ENCODE assay signal across 8 mouse cellular contexts in the genomic region with DNA sequence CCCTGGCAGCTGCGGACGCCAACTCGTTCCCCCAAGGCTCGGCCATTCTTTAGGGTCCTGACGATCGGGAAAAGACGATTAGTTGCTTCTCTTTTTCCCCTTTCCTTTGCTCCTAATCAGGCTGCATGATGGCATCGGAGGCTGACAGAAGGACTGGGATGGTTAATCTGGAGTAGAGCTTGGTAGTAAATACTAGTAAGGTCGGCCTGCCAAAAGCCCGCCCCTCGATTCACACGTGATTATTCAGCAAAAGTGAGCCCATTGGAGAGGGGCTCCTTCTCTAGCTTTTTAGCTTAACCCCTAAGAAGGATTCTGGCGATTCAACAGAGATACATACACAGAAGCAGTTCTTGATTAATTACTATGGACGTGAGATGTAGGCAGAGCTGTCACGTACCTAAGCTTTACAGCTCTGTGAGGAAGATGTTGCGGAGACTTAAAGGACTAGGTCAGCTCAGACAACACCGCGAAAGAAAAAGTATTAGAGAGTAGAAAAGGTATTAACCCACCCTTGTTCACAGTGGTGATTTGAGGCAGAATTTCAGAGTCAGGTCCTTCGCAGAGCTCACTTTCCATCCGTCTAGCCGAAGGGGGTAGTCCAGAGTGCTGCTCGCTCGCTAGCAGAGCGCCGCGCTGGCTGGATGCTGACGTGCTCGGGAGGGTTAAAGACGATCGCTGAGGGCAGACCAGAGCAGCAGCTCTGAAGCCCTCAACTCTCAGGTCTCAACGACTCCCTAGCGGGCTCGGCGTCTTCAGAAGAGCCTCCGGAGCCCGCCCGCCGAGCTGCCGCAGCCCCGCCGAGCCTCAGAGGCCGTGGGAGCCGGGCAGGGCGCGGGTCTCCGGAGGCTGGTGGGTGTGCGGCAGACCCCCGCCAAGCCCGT. TPM values are rescaled to one million over a fixed set of nuclear protein-coding genes. Genes with fewer than 3 reads are reported as not detected.
DNase-seq lines count a peak whose midpoint lies in the region; ATAC-seq and TF ChIP-seq lines count a peak whose summit lies in the region.

No protein-coding gene starts in this region.

- no peaks in the 10 kb centered on the region for H3K4me1 ChIP-seq in intestine, embryonic 16.5 days (ENCODE audit: control insufficient read depth, insufficient read depth, low read length)
- H3K4me1 ChIP-seq in liver, embryonic 11.5 days (replicated peaks; ENCODE audit: control insufficient read depth, insufficient read depth, low read length), result peaks cover 4% of the 10 kb centered on the region; the same call in 1 of the 2 replicates
- peaks cover 10% of the 10 kb centered on the region; the same call in 1 of the 2 replicates for H3K4me1 ChIP-seq in stomach, embryonic 15.5 days

- peak overlapping the region; percentile 61 for H3K27ac ChIP-seq in intestine, embryonic 16.5 days (ENCODE audit: low read length)
- H3K27ac ChIP-seq in liver, embryonic 11.5 days (ENCODE audit: low read depth, low read length), result peak overlapping the region; percentile 94; the same call in 1 of the 2 replicates
- peak overlapping the region; percentile 80; the same call in 1 of the 2 replicates for H3K27ac ChIP-seq in stomach, embryonic 15.5 days

- peaks cover 53% of the 10 kb centered on the region for H3K79me2 ChIP-seq in myocyte (ENCODE audit: control insufficient read depth, insufficient read depth)

- H3ac ChIP-seq in myocyte (ENCODE audit: control insufficient read depth, insufficient read length), result peak overlapping the region; percentile 76

- H3K27me3 ChIP-seq in intestine, embryonic 16.5 days (replicated peaks; ENCODE audit: control insufficient read depth, insufficient read depth, low read length), result peaks cover 11% of the 10 kb centered on the region
- H3K27me3 ChIP-seq in liver, embryonic 11.5 days (replicated peaks; ENCODE audit: control insufficient read depth, insufficient read depth, low read length), result peaks cover 36% of the 10 kb centered on the region
- no peaks in the 10 kb centered on the region for H3K27me3 ChIP-seq in myocyte (ENCODE audit: control insufficient read depth, insufficient read depth, insufficient read length)
- H3K27me3 ChIP-seq in stomach, embryonic 15.5 days (replicated peaks), result peaks cover 9% of the 10 kb centered on the region

- peak overlapping the region; percentile 80 for H3K4me3 ChIP-seq in intestine, embryonic 16.5 days (ENCODE audit: low read length)
- peak overlapping the region; percentile 79 for H3K4me3 ChIP-seq in liver, embryonic 11.5 days (ENCODE audit: low read depth, low read length)
- H3K4me3 ChIP-seq in myocyte, result peak overlapping the region; percentile 80
- H3K4me3 ChIP-seq in stomach, embryonic 15.5 days (replicated peaks), result peak overlapping the region; percentile 78

- WGBS in intestine, embryonic 16.5 days, result under 1% methylated on average over 47 of the region's 49 CpGs
- WGBS in liver, embryonic 11.5 days, result 1% methylated on average over 49 of the region's 49 CpGs
- WGBS in stomach, embryonic 15.5 days, result under 1% methylated on average over 48 of the region's 49 CpGs

- TF ChIP-seq POLR2A in myocyte (IDR thresholded peaks at IDR 0.05; ENCODE audit: insufficient read length, low read depth), result peak; percentile 31

- DNase-seq in 3T3-L1 (ENCODE audit: low read depth, low spot score), result peak; percentile 82
- DNase-seq in embryo, embryonic 10.5 days (ENCODE audit: low spot score), result peak; percentile 74
- DNase-seq in liver, embryonic 11.5 days (ENCODE audit: low spot score), result peak; percentile 68

- peak; percentile 53 for ATAC-seq in activated CD4-positive, CD25-positive, alpha-beta regulatory T cell, adult 4 months
- ATAC-seq in granulocyte monocyte progenitor cell, adult 5-6 weeks (replicated peaks; ENCODE audit: poor library complexity, severe bottlenecking), result peak; percentile 33
- ATAC-seq in intestine, embryonic 16.5 days, result peak; percentile 42
- ATAC-seq in liver, embryonic 11.5 days (replicated peaks; ENCODE audit: low FRiP score), result peak; percentile 59
- no peak for ATAC-seq in stomach, embryonic 15.5 days (ENCODE audit: insufficient read depth, low FRiP score, low read depth)

- peak overlapping the region; percentile 98 for H3K9ac ChIP-seq in intestine, embryonic 16.5 days (ENCODE audit: low read depth, low read length)
- H3K9ac ChIP-seq in liver, embryonic 11.5 days (ENCODE audit: low read depth, low read length), result peak overlapping the region; percentile 95
- peak overlapping the region; percentile 61 for H3K9ac ChIP-seq in stomach, embryonic 15.5 days

- H3K4me2 ChIP-seq in intestine, embryonic 16.5 days (ENCODE audit: low read depth, low read length), result peak overlapping the region; percentile 100
- H3K4me2 ChIP-seq in liver, embryonic 11.5 days, result peak overlapping the region; percentile 98
- H3K4me2 ChIP-seq in myocyte (ENCODE audit: low read depth), result peak overlapping the region; percentile 93
- H3K4me2 ChIP-seq in stomach, embryonic 15.5 days, result peak overlapping the region; percentile 98

- no peaks in the 10 kb centered on the region for H3K9me3 ChIP-seq in intestine, embryonic 16.5 days (ENCODE audit: control insufficient read depth, low read length)
- no peaks in the 10 kb centered on the region for H3K9me3 ChIP-seq in liver, embryonic 11.5 days (ENCODE audit: control insufficient read depth, low read length)
- H3K9me3 ChIP-seq in stomach, embryonic 15.5 days, result no peaks in the 10 kb centered on the region

- H3K36me3 ChIP-seq in intestine, embryonic 16.5 days (ENCODE audit: control insufficient read depth, insufficient read depth, low read length), result no peaks in the 10 kb centered on the region
- H3K36me3 ChIP-seq in liver, embryonic 11.5 days (ENCODE audit: control insufficient read depth, insufficient read depth, low read length), result no peaks in the 10 kb centered on the region
- no peaks in the 10 kb centered on the region for H3K36me3 ChIP-seq in myocyte (ENCODE audit: control insufficient read depth, insufficient read depth)
- H3K36me3 ChIP-seq in stomach, embryonic 15.5 days, result no peaks in the 10 kb centered on the region

TF ChIP-seq in myocyte, 11 proteins besides CTCF, POLR2A, EP300 and RAD21:
- TF ChIP-seq USF1 (IDR thresholded peaks at IDR 0.05; ENCODE audit: low read depth) (peak; percentile 67), TCF3 (IDR thresholded peaks at IDR 0.05; ENCODE audit: insufficient read length, low read depth) (no peak), CEBPB (IDR thresholded peaks at IDR 0.05; ENCODE audit: insufficient read depth, poor library complexity, severe bottlenecking) (0 out of 2 replicates have a peak, but pooled peaks have one; percentile 8)
TF ChIP-seq in myocyte: peak in this region for 2.

RNA-seq across cellular contexts. Expression of gene Cdkn2c, which starts 1.6 kb away (rescaled TPM):
- 10 to 100 TPM; 26.3 to 28.6 TPM for polyA plus RNA-seq in activated CD4-positive, CD25-positive, alpha-beta regulatory T cell, adult 4 months (2017; shearing (Covaris generic))
- 10.3 and 22.3 TPM in 2 replicates for total RNA-seq in granulocyte monocyte progenitor cell, adult 5-6 weeks (2014; fragmentation: Nextera tagmentation)
- 29.0 and 33.7 TPM in 2 replicates for total RNA-seq in granulocyte monocyte progenitor cell, adult 5-6 weeks (2017)
- 5.1 and 6.0 TPM in 2 replicates for polyA plus RNA-seq in intestine, embryonic 16.5 days (2015; fragmentation: Nextera tagmentation; extraction: Ambion mirVana)
- 6.8 and 7.3 TPM in 2 replicates for polyA plus RNA-seq in liver, embryonic 11.5 days (2014; fragmentation: Nextera tagmentation; extraction: Ambion mirVana)
- 17.3 TPM for polyA plus RNA-seq in myocyte (2012; fragmentation: generic; extraction: Trizol)
- 10.6 and 11.7 TPM in 2 replicates for polyA plus RNA-seq in stomach, embryonic 15.5 days (2015; fragmentation: Nextera tagmentation; extraction: Ambion mirVana)

RNA-seq across cellular contexts. Expression of gene Faf1, which starts 11.0 kb away (rescaled TPM):
- 1 to 10 TPM; 3.7 to 5.0 TPM for polyA plus RNA-seq in activated CD4-positive, CD25-positive, alpha-beta regulatory T cell, adult 4 months (2017; shearing (Covaris generic))
- 25.5 and 31.8 TPM in 2 replicates for total RNA-seq in granulocyte monocyte progenitor cell, adult 5-6 weeks (2014; fragmentation: Nextera tagmentation)
- total RNA-seq in granulocyte monocyte progenitor cell, adult 5-6 weeks (2017), result 44.7 and 57.4 TPM in 2 replicates
- 12.2 and 18.6 TPM in 2 replicates for polyA plus RNA-seq in intestine, embryonic 16.5 days (2015; fragmentation: Nextera tagmentation; extraction: Ambion mirVana)
- 28.7 and 32.6 TPM in 2 replicates for polyA plus RNA-seq in liver, embryonic 11.5 days (2014; fragmentation: Nextera tagmentation; extraction: Ambion mirVana)
- 30.1 TPM for polyA plus RNA-seq in myocyte (2012; fragmentation: generic; extraction: Trizol)
- polyA plus RNA-seq in stomach, embryonic 15.5 days (2015; fragmentation: Nextera tagmentation; extraction: Ambion mirVana), result 24.3 and 27.1 TPM in 2 replicates
